Mouse (Mus musculus): Measurements from ENCODE around the gene Tepp. TPM values are rescaled to one million over a fixed set of nuclear protein-coding genes. Genes with fewer than 3 reads are reported as not detected.

Gene Tepp
- total RNA-seq, 4 experiments from 2014 or later, result 1.5 to 1.7 (median 1.6) TPM

DNA sequence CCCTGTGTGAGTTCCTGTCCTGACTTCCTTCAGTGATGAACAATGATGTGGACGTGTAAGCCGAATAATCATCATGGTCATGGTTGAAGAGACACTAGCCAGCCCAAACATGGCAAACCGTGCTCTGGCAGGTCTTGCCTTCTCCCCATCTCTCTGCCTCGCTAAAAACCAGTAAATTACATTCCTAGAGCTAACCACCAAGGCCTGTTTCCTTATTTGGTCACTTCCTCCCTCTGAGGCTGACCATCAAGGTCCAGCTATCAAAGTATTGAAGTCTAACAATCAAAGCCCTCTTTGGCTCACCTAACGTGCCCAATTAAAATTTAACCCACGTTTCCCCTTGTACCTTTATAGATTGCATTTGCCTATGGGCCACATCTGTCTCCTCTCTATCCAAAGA is 51.9 kb downstream of the Tepp start:
- DNase-seq, result peak; percentile 14

DNA sequence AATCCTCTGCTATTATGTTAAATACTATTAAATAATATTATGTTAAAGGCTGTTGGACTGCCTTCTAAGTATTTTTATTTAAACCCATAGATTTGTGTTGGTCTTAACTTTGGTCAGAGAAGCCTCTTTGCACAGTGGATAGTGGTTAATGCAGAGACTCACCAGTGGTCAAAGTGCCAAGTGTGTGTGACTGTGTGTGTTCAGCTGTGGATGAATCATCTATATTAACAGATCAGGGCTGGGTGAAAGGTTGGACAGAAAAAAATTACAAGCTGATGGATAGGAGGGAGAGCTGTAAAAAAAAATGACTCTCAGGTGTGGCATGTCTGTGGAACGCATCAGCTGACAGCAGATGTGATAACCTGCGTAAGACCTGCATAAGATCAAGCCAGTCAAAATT is 53.5 kb downstream of the Tepp start:
- no peak for DNase-seq

DNA sequence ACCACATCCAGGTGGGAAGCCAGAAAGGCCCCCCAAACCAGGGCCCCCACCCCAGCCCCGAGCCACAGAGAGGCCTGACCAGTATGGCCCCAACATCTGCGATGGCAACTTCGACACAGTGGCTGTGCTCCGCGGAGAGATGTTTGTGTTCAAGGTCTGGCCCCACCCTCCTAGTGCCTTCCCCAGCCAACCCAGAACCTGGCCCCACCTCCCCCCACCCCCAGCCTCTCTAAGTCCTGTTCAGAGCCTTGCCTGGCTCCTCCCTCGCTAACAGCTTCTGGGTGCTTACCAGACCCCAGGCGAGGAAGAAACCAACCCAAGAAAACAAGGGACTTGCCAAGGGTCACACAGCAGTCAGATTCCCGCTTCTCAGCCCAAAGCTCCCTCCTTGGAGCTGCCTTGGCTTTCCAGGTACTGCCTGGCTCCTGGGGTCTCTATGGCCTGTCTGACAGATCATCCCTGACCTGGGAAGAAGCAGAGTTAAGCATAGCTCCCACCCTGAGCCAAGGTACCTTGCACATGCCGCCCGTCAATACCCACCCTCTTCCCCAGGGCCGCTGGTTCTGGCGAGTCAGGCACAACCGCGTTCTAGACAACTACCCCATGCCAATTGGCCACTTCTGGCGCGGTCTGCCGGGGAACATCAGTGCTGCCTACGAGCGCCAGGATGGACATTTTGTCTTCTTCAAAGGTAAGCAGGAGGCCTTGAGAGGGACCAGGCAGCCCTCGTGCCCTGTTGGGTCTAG is 59.4 kb downstream of the Tepp start:
- no peak for DNase-seq

DNA sequence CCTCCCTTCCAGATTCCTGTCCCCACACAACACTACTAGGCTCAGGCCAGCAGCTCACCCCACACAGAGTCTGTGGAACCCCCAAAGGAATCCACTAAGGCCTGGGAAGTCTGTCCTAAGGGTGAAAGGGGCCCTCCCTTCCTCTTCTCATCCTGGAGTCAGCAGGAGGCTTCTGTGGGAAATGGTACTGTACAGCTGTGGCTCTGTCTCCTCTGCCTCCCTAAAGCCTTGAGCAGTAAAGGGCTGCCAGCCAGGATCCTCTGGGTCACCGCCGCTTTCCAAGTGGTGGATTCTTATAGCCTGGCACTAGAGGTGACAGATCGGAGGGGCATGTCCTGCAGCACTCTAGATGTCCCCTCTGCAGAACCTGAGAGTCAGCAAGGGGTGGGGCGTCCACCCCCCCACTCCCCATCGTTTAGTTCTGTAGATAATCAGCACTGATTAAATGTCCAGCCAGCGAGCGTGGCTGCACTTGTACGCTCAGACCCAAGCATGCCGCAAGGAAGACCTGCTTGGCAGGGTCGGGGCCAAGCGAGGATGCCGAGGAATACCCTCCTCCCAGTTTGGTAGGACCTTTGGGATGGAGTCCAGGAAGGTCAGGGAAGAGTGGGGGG is 63.1 kb downstream of the Tepp start:
- DNase-seq, result no peak

DNA sequence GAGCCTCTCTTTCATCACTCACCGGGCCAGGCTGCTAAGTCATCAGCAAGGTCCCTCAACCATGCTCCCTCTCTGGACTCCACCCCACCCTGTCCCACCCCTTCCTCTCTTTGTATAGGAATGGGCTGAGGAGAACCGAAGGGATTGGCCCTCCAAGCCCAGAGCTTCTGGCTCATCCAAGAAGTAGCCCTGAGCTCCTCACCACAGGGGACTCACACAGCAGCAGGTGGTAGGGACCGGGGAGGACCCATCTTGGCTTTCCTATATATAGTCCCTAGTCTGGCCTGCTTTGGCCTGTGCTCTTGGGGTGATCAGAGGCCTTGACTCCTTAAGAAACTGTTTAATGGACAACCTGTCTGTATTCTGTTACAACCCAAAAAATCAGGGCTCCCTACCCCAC is 64.1 kb downstream of the Tepp start:
- no peak for DNase-seq

DNA sequence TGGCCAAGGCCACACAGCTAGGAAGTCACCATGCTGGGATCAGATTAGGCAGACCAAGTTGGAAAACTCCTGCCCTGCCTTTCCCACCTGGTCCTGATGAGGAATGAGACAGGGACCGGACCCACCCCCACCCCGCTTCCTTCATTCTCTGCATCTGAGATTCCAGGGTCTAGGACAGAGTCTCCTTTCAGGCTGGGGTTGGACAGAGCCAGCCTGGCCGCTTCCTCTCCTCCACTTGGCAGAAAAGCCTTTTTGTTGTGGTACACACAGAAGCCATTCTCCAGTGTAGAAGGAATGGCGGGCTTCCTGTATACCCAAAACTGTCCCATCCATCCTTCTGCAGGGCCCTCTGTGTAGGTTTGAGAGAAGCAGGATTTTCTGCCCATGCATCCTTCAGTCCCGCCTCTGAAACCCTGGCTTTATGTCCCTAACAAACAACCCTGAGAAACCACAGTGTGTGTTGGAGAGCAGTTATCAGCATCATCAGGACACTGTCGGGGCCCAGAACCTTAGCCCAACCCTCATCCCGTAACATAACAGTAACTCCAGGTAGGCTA is 65.1 kb downstream of the Tepp start:
- no peak for DNase-seq

Other genes with a start within 250 kb of the Tepp start
- 10 to 100 TPM; 13.8 to 23.6 (median 16.1) TPM for gene Katnb1, start 229.4 kb upstream of the Tepp start, total RNA-seq (2022)
- gene Kifc3, start 107.8 kb upstream of the Tepp start, total RNA-seq (2022), result 100 to 1,000 TPM; 165 to 259 (median 182) TPM
- 1 to 10 TPM in 2 of 4 experiments, under 1 TPM in 2; 0.70 to 1.1 (median 0.95) TPM for gene Cngb1, start 4.0 kb upstream of the Tepp start, total RNA-seq (2022)
- gene Zfp319, start 21.4 kb downstream of the Tepp start, total RNA-seq (2022), result 10 to 100 TPM; 10.6 to 15.1 (median 12.7) TPM
- gene Usb1, start 21.7 kb downstream of the Tepp start, total RNA-seq (2022), result 10 to 100 TPM; 16.7 to 24.1 (median 20.2) TPM
- 1 to 10 TPM; 3.8 to 7.0 (median 4.5) TPM for gene Mmp15, start 41.7 kb downstream of the Tepp start, total RNA-seq (2022)
- 10 to 100 TPM; 43.2 to 55.3 (median 49.1) TPM for gene Cfap20, start 124.3 kb downstream of the Tepp start, total RNA-seq (2022)
- 10 to 100 TPM; 55.1 to 93.1 (median 78.1) TPM for gene Csnk2a2, start 179.5 kb downstream of the Tepp start, total RNA-seq (2022)
- gene Ccdc113, start 223.5 kb downstream of the Tepp start, total RNA-seq (2022), result 1 to 10 TPM in 3 of 4 experiments, under 1 TPM in 1; 0.81 to 2.0 (median 1.7) TPM

Measured in adrenal gland, adult 8-10 months (tissue).